Mouse (Mus musculus): ENCODE measurements around the gene Tbx3. TPM values are rescaled to one million over a fixed set of nuclear protein-coding genes. Genes with fewer than 3 reads are reported as not detected.

Tbx3 gene
- polyA plus RNA-seq, 1 experiment = 4.5 TPM

DNA sequence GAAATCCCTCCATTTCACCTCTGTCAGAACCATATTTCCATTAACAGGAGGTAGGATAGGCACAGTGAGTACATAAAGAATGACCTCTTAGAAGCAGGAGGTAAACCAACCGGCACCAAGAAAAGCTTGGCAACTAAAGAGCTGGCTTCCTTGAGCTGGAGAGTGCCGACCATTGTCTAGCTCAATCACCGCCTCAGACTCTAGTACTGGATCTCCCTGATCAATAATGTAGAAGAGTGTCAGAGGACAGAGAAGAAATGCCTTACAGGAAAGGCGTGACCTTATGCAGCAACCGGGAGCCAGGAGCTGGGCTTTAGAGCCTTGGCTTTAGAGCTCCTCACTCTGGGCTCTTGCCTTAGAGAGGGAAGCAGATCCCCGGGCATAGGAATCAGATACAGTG, 4.7 kb upstream of the Tbx3 start:
- no peak overlapping the region for H3ac ChIP-seq (ENCODE audit: control insufficient read depth, insufficient read length, low read depth)
- H3K79me2 ChIP-seq (ENCODE audit: control insufficient read depth, insufficient read depth) = no peaks in the 10 kb centered on the region
- no peaks in the 10 kb centered on the region for H3K79me3 ChIP-seq (ENCODE audit: low read depth)
- TF ChIP-seq FOSL1 (IDR thresholded peaks at IDR 0.05; ENCODE audit: insufficient read depth, low read length, poor library complexity, severe bottlenecking) (no peak), CTCF (IDR thresholded peaks at IDR 0.05; ENCODE audit: control insufficient read depth, insufficient read depth, insufficient read length) (no peak), MYOG (IDR thresholded peaks at IDR 0.05; ENCODE audit: control insufficient read depth, extremely low read depth, insufficient read length) (no peak), CEBPB (IDR thresholded peaks at IDR 0.05; ENCODE audit: low read depth) (no peak)
- no peak overlapping the region for H3K4me3 ChIP-seq (ENCODE audit: insufficient read depth, poor library complexity, severe bottlenecking)
- H3K36me3 ChIP-seq (ENCODE audit: control insufficient read depth, insufficient read depth) = no peaks in the 10 kb centered on the region
- no peaks in the 10 kb centered on the region for H3K27me3 ChIP-seq (ENCODE audit: control insufficient read depth, insufficient read depth, insufficient read length)

DNA sequence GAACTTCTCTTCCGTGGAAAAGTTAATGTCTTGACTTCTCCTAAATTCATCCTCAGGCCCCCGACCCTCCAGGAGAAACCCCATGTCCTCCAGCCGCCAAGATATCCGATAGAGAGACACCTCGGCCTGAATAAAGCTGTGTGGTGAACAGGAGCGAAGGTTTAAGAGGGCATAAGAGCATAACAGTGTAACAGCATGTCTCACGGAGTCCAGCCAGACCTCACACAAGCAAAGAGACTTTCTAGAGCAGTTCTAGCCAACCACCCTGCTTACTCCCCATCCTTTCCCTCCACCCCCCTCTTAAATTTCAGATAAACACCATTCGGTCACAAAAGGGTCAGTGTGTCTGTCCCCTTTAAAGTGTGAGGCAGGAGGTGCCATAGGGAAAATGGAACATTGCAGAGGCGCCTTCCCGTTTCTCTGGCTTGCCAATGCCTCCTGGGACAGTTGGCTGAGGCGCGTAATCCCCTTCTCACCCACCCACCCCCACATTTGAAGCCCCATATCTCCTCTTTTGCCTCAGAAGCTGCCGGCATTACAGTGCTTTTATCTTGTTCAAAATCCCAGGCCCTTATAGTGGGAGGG, 3.0 kb upstream of the Tbx3 start:
- Histone ChIP-seq H3K79me2 (ENCODE audit: control insufficient read depth, insufficient read depth) (peaks cover 11% of the 10 kb centered on the region), H3K79me3 (ENCODE audit: low read depth) (peaks cover 8% of the 10 kb centered on the region), H3K27me3 (ENCODE audit: control insufficient read depth, insufficient read depth, insufficient read length) (no peaks in the 10 kb centered on the region), H3K36me3 (ENCODE audit: control insufficient read depth, insufficient read depth) (no peaks in the 10 kb centered on the region), H3ac (ENCODE audit: control insufficient read depth, insufficient read length, low read depth) (no peak overlapping the region), H3K4me3 (ENCODE audit: insufficient read depth, poor library complexity, severe bottlenecking) (no peak overlapping the region)
- TF ChIP-seq MAX (IDR thresholded peaks at IDR 0.05) (no peak), MYOD1 (IDR thresholded peaks at IDR 0.05; ENCODE audit: control insufficient read depth, insufficient read length, low read depth) (no peak), MYOG (IDR thresholded peaks at IDR 0.05; ENCODE audit: control insufficient read depth, extremely low read depth, insufficient read length) (no peak), CTCF (IDR thresholded peaks at IDR 0.05; ENCODE audit: control insufficient read depth, insufficient read depth, insufficient read length) (no peak), FOSL1 (IDR thresholded peaks at IDR 0.05; ENCODE audit: insufficient read depth, low read length, poor library complexity, severe bottlenecking) (no peak), USF1 (IDR thresholded peaks at IDR 0.05; ENCODE audit: low read depth) (no peak)

DNA sequence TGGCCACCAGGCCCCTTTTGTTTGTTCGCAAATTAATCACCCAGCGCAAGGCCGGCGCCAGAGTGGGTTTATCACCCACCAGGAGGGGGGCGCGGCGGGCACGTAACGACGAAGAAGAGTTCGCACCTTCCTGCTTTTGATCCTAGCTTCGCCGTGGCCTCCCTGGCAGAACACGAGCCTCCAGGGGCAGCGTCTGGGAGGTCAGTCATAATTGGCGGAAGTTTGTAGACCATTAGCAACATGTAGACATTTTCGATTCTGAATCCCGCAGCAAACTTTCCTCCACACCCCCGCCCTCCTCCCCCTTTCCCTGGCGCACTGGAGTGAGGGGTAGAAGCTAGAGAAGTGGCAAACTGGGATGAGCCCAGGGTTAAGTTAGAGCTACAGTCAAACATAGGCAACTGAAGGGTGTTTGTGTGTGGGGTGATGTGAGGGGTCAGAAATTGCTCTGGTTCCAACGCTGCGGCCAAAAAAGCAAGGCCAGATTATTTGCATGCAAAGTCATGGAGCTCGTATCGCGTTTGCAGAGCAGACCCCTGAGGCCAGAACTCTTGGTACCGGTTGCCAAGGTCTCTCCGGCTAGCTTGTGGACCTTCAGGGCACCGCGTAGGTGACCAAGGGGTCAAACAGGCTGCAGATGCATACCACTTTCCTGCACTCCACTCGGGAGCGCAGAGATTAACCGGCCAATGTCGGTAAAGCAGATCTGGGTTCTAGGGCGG, 2.1 kb upstream of the Tbx3 start:
- TF ChIP-seq MYOD1 (IDR thresholded peaks at IDR 0.05; ENCODE audit: control insufficient read depth, insufficient read length, low read depth) = no peak
- TF ChIP-seq MYOG (IDR thresholded peaks at IDR 0.05; ENCODE audit: control insufficient read depth, extremely low read depth, insufficient read length) = no peak
- TF ChIP-seq CEBPB (IDR thresholded peaks at IDR 0.05; ENCODE audit: low read depth) = no peak
- TF ChIP-seq CTCF (IDR thresholded peaks at IDR 0.05; ENCODE audit: control insufficient read depth, insufficient read depth, insufficient read length) = no peak
- no peak for TF ChIP-seq USF1 (IDR thresholded peaks at IDR 0.05; ENCODE audit: low read depth)
- TF ChIP-seq FOSL1 (IDR thresholded peaks at IDR 0.05; ENCODE audit: insufficient read depth, low read length, poor library complexity, severe bottlenecking) = no peak
- no peak for TF ChIP-seq MAX (IDR thresholded peaks at IDR 0.05)
- peaks cover 15% of the 10 kb centered on the region for H3K79me3 ChIP-seq (ENCODE audit: low read depth)
- no peaks in the 10 kb centered on the region for H3K36me3 ChIP-seq (ENCODE audit: control insufficient read depth, insufficient read depth)
- no peaks in the 10 kb centered on the region for H3K27me3 ChIP-seq (ENCODE audit: control insufficient read depth, insufficient read depth, insufficient read length)
- H3ac ChIP-seq (ENCODE audit: control insufficient read depth, insufficient read length, low read depth) = no peak overlapping the region
- peaks cover 20% of the 10 kb centered on the region for H3K79me2 ChIP-seq (ENCODE audit: control insufficient read depth, insufficient read depth)
- H3K4me3 ChIP-seq (ENCODE audit: insufficient read depth, poor library complexity, severe bottlenecking) = no peak overlapping the region

DNA sequence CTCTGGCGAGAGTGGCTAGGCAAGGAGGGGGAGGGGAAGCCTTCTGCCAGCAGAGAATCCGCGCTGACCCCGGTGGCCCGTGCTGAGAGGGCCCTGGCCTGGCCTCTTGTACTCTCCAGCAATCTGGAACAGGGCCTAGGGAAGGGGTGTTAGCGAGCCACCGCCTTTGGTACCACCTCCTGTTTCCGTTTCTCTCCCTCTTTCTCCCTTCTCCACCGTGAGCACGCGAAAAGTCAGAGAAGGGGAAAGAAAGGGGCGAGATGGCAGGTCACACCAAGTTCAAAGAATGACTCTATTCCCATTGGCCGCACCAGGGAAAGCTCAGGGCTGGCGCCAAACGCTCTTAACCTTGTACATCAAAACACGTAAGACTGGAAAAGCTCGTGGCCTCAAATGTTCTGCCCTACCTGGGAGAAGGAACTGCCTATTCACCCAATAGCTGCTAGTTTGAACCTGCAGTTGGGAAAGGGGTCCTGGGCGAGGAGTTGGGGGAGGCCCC, 1.5 kb upstream of the Tbx3 start:
- no peak overlapping the region for H3ac ChIP-seq (ENCODE audit: control insufficient read depth, insufficient read length, low read depth)
- TF ChIP-seq FOSL1 (IDR thresholded peaks at IDR 0.05; ENCODE audit: insufficient read depth, low read length, poor library complexity, severe bottlenecking) (no peak), USF1 (IDR thresholded peaks at IDR 0.05; ENCODE audit: low read depth) (no peak), MYOG (IDR thresholded peaks at IDR 0.05; ENCODE audit: control insufficient read depth, extremely low read depth, insufficient read length) (no peak), MAX (IDR thresholded peaks at IDR 0.05) (no peak), CTCF (IDR thresholded peaks at IDR 0.05; ENCODE audit: control insufficient read depth, insufficient read depth, insufficient read length) (no peak), CEBPB (IDR thresholded peaks at IDR 0.05; ENCODE audit: low read depth) (no peak), MYOD1 (IDR thresholded peaks at IDR 0.05; ENCODE audit: control insufficient read depth, insufficient read length, low read depth) (no peak)
- peaks cover 26% of the 10 kb centered on the region for H3K79me2 ChIP-seq (ENCODE audit: control insufficient read depth, insufficient read depth)
- no peaks in the 10 kb centered on the region for H3K36me3 ChIP-seq (ENCODE audit: control insufficient read depth, insufficient read depth)
- H3K4me3 ChIP-seq (ENCODE audit: insufficient read depth, poor library complexity, severe bottlenecking) = no peak overlapping the region
- no peaks in the 10 kb centered on the region for H3K27me3 ChIP-seq (ENCODE audit: control insufficient read depth, insufficient read depth, insufficient read length)
- H3K79me3 ChIP-seq (ENCODE audit: low read depth) = peaks cover 20% of the 10 kb centered on the region

GRCm38 (mm10) chr5:119669741-119670565, 516 bp upstream of the Tbx3 start:
- H3ac ChIP-seq (ENCODE audit: control insufficient read depth, insufficient read length, low read depth) = peak overlapping the region; percentile 58
- H3K79me3 ChIP-seq (ENCODE audit: low read depth) = peaks cover 27% of the 10 kb centered on the region
- H3K4me3 ChIP-seq (ENCODE audit: insufficient read depth, poor library complexity, severe bottlenecking) = peak overlapping the region; percentile 34
- H3K79me2 ChIP-seq (ENCODE audit: control insufficient read depth, insufficient read depth) = peaks cover 36% of the 10 kb centered on the region
- no peaks in the 10 kb centered on the region for H3K36me3 ChIP-seq (ENCODE audit: control insufficient read depth, insufficient read depth)
- H3K27me3 ChIP-seq (ENCODE audit: control insufficient read depth, insufficient read depth, insufficient read length) = no peaks in the 10 kb centered on the region
- TF ChIP-seq USF1 (IDR thresholded peaks at IDR 0.05; ENCODE audit: low read depth) (no peak), MAX (IDR thresholded peaks at IDR 0.05) (peak; percentile 70)
